9 mouse cellular contexts compared by ENCODE assay signal in the genomic region with DNA sequence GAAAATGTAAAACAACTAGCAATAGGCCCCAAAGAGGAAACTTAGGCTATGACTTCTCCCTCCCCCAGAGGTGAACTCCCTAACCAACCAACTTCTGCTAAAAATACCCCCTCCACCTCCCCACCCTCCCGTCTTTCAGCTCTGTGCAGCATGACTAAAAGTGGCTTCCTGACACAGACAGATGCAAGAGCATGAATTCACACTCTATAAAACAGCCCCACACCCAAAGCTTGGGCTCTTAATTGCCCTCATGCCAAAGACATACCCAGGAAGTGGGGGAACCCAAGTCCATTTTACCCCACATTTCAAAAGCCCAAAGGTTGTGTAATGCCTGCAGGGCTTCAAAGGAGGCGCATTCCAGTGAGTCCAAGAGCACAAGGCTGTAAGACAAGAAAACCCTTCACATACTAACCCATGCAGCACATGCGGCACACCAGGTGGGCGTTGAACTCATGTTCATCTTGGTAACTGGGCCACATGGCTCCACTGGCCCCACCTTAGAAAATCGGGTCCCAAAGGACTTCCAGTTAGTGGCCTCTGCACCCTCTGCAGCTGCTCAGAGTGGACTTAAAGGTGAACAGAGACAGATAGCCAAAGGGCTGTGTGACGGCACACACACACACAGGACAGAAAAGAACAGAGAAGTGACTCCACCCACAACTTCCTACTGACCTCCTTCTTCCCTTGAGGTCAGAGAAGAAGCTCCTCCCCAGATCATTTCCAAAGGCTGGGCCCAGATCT.
DNase-seq lines count a peak whose midpoint lies in the region; ATAC-seq lines count a peak whose summit lies in the region.
"Had no signal": no experiment of that assay in that cellular context is flagged by ENCODE, and none has a peak within 500 bp of the region (broad histone marks: within the 10 kb centered on the region; RNA-seq: fewer than 3 reads in every experiment).

No protein-coding gene starts in this region.

- H3K4me1 ChIP-seq in lung, embryonic 16.5 days (replicated peaks; ENCODE audit: control insufficient read depth, insufficient read depth, low read length): peaks cover 22% of the 10 kb centered on the region

- H3K9ac ChIP-seq in lung, embryonic 16.5 days (ENCODE audit: low read length): no peak overlapping the region

- ATAC-seq in lung, embryonic 16.5 days (ENCODE audit: low read depth): 0 out of 2 replicates have a peak, but pooled peaks have one; percentile 30

- H3K4me3 ChIP-seq in lung, embryonic 16.5 days (ENCODE audit: low read length): no peak overlapping the region
- H3K4me3 ChIP-seq: erythroblast, embryonic 14.5 days had no signal

- WGBS in lung, embryonic 16.5 days: 61% methylated on average over 6 of the region's 6 CpGs

- no peaks in the 10 kb centered on the region for H3K27me3 ChIP-seq in lung, embryonic 16.5 days (ENCODE audit: control insufficient read depth, insufficient read depth, low read depth, low read length)

- H3K9me3 ChIP-seq in lung, embryonic 16.5 days (ENCODE audit: control insufficient read depth, low read length): no peaks in the 10 kb centered on the region

- DNase-seq in A20 (ENCODE audit: low read depth, low spot score) (peak; percentile 87), ES-CJ7 (ENCODE audit: low read depth, low spot score) (peak; percentile 53)
- DNase-seq in heart, adult 9 months (ENCODE audit: low spot score in 2 of 2): peak; percentile 49 to 57
- DNase-seq in thymus, postnatal 0 days (ENCODE audit: low spot score): peak; percentile 79
- DNase-seq in neural tube, embryonic 10.5 days (ENCODE audit: extremely low spot score, low spot score): no peak
- no peak for DNase-seq in kidney, adult 8-10 months
- no peak for DNase-seq in adrenal gland, postnatal 25 days

- H3K27ac ChIP-seq in lung, embryonic 16.5 days (ENCODE audit: low read length): peak overlapping the region; percentile 13; the same call in 1 of the 2 replicates

- H3K4me2 ChIP-seq in lung, embryonic 16.5 days (ENCODE audit: low read depth, low read length): no peak overlapping the region

- H3K36me3 ChIP-seq in lung, embryonic 16.5 days (ENCODE audit: control insufficient read depth, insufficient read depth, low read length): peaks cover 2% of the 10 kb centered on the region; the same call in 1 of the 2 replicates

Comparison
In these comparisons a context has a peak if more than half of its experiments do, and no peak if none do; other contexts are left out.
1. DNase-seq: peak in A20 (single experiment), ES-CJ7 (single experiment), heart, adult 9 months (2 of 2) and thymus, postnatal 0 days (single experiment); none in neural tube, embryonic 10.5 days (single experiment), kidney, adult 8-10 months (0 of 2) and adrenal gland, postnatal 25 days (single experiment).